Mouse (Mus musculus) stomach, embryonic 14.5 days (tissue): ENCODE results near the gene Camk1d. TPM values are rescaled to one million over a fixed set of nuclear protein-coding genes. Genes with fewer than 3 reads are reported as not detected.

Experiments
- ATAC-seq: fragments of 200-750 bp; cut with Nextera tagmentation; 2 replicates; pipeline ENCODE4 v1.8.0; 2017; ENCODE audit warnings: low read depth, moderate TSS enrichment; ENCODE audit not compliant: insufficient number of reproducible peaks, insufficient read depth, low FRiP score
- H3K27ac ChIP-seq: fragments of 300-500 bp; sonication (generic); 2 replicates; pipeline ENCODE4 v1.5.1; 2014; ENCODE audit warnings: mild to moderate bottlenecking, low read length, moderate library complexity, mixed read lengths
- H3K27me3 ChIP-seq: fragments of 300-500 bp; sonication (generic); 2 replicates; pipeline ENCODE4 v1.6.1; 2014; ENCODE audit warnings: low read length, control low read depth, mixed read lengths; ENCODE audit not compliant: control insufficient read depth, insufficient read depth
- H3K36me3 ChIP-seq: fragments of 300-500 bp; sonication (generic); 2 replicates; pipeline ENCODE4 v1.6.1; 2014; ENCODE audit warnings: mild to moderate bottlenecking, control low read depth, low read length, moderate library complexity, mixed read lengths; ENCODE audit not compliant: control insufficient read depth, insufficient read depth
- H3K4me1 ChIP-seq: fragments of 300-500 bp; sonication (generic); 2 replicates; pipeline ENCODE4 v1.6.1; 2014; ENCODE audit warnings: low read length, control low read depth, mixed read lengths; ENCODE audit not compliant: control insufficient read depth, insufficient read depth
- H3K4me2 ChIP-seq: fragments of 300-500 bp; sonication (generic); replicated peaks from 2 replicates; pipeline ENCODE4 v1.6.1; 2014; ENCODE audit warnings: low read depth, low read length, control low read depth
- H3K4me3 ChIP-seq: fragments of 300-500 bp; sonication (generic); 2 replicates; pipeline ENCODE4 v1.5.1; 2014; ENCODE audit warnings: low read depth, low read length, control low read depth
- H3K9ac ChIP-seq: fragments of 300-500 bp; sonication (generic); replicated peaks from 2 replicates; pipeline ENCODE4 v1.6.1; 2014; ENCODE audit warnings: low read depth, mild to moderate bottlenecking, control low read depth, low read length, moderate library complexity, mixed read lengths
- H3K9me3 ChIP-seq: fragments of 300-500 bp; sonication (generic); 2 replicates; pipeline ENCODE4 v1.6.1; 2016; ENCODE audit warnings: low read depth, low read length, control low read depth; ENCODE audit not compliant: control insufficient read depth
- WGBS: fragments of 180-500 bp; shearing (Covaris S2); extraction: QIAGEN DNeasy Blood & Tissue Kit; methylation state at CpG from one replicate; pipeline ENCODE4 v1.1.7; 2014; 5-methylcytosine and 5-hydroxymethylcytosine counted together
- polyA plus RNA-seq: library from polyadenylated mRNA; unstranded; fragments of >200 nt; fragmentation: Nextera tagmentation; extraction: Ambion mirVana; gene quantifications from 2 replicates; pipeline ENCODE4 v1.2.1, GENCODE M21; 2014

Camk1d gene
- polyA plus RNA-seq, 1 experiment from 2014 or later: 20.5 TPM

GRCm38 (mm10) chr2:5717675-5718074 is 3.4 kb upstream of the Camk1d start:
- H3K36me3 ChIP-seq: no peaks in the 10 kb centered on the region
- no peaks in the 10 kb centered on the region for H3K27me3 ChIP-seq
- no peak for ATAC-seq
- no peak overlapping the region for H3K9ac ChIP-seq
- H3K27ac ChIP-seq: no peak overlapping the region
- 89% methylated on average over 6 of the region's 6 CpGs for WGBS
- H3K9me3 ChIP-seq: 0 out of 2 replicates have a peak, but pooled peaks cover 5% of the 10 kb centered on the region
- H3K4me2 ChIP-seq: no peak overlapping the region
- H3K4me3 ChIP-seq: no peak overlapping the region
- 0 out of 2 replicates have a peak, but pooled peaks cover 7% of the 10 kb centered on the region for H3K4me1 ChIP-seq

GRCm38 (mm10) chr2:5715544-5715943 is 1.2 kb upstream of the Camk1d start:
- Histone ChIP-seq H3K27ac (peak overlapping the region; percentile 59; the same call in 1 of the 2 replicates), H3K9ac (no peak overlapping the region), H3K4me2 (peak overlapping the region; percentile 96), H3K27me3 (no peaks in the 10 kb centered on the region), H3K4me1 (0 out of 2 replicates have a peak, but pooled peaks cover 8% of the 10 kb centered on the region), H3K4me3 (no peak overlapping the region), H3K36me3 (no peaks in the 10 kb centered on the region), H3K9me3 (0 out of 2 replicates have a peak, but pooled peaks cover 5% of the 10 kb centered on the region)
- WGBS: 19% methylated on average over 2 of the region's 2 CpGs
- ATAC-seq: no peak

DNA sequence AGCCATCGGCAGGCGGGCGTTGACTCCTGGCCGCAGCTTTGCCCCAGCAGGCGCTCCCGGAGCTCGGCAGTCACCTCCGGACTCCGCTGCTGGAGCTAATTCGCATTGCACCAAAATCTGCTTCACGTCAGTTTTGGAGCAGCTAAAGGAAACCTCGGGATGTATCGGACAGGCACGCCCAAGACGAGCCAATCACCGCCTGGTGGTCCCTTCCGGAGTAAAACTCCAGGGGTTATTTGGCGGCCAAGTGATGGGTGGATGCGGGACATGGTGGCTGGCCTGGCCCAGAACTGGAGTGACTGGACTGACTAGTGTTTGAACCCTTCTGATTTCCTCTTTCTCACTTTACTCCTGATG is 717 bp upstream of the Camk1d start:
- Histone ChIP-seq H3K27me3 (no peaks in the 10 kb centered on the region), H3K4me1 (0 out of 2 replicates have a peak, but pooled peaks cover 8% of the 10 kb centered on the region), H3K9me3 (0 out of 2 replicates have a peak, but pooled peaks cover 5% of the 10 kb centered on the region), H3K4me2 (peak overlapping the region; percentile 96), H3K27ac (peak overlapping the region; percentile 59; the same call in 1 of the 2 replicates), H3K9ac (peak overlapping the region; percentile 14; the same call in 1 of the 2 replicates), H3K36me3 (no peaks in the 10 kb centered on the region), H3K4me3 (peak overlapping the region; percentile 68)
- peak; percentile 44 for ATAC-seq
- WGBS: under 1% methylated on average over 19 of the region's 19 CpGs

DNA sequence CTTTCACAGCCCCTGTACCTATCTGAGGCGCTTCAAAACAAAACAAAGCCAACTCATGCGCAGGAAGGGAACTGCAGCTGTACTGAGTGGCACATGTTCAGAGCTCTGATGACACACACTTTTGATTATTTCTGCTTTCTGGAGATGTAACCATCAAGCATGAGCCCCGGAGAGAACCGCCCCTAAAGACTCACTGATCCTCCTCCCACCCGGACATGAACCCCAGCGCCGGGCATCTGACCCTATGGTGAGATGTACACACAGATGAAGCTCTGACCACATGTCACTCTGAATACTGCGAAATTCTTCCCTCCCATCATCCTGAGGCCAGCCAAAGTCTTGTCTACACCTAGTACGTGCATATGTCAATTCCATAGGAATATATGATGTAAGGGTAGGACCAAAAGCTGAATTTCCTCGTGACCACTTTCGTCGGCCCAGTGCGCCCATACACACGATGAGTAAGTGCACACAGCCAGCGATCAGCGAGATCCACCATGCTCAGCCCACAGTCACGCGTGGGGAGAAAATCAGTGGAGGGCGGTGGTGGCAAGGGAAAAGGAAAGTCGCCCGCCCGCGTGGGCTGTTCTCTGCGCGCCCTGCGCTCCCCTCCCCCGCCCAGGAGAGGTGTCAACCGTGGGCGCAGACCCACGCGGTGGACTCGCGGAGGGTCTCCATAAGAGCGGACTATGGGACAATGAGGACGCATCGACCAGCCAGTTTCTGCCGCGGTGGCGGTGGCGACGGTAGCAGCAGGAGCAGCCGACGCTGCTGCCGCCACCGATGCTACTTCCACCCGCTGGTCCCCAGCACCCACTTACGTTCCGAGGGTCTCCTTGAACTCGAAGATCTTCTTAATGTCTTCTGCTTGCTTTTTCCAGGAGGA is 747 bp downstream of the Camk1d start:
- under 1% methylated on average over 46 of the region's 49 CpGs for WGBS
- H3K4me2 ChIP-seq: peak overlapping the region; percentile 96
- 0 out of 2 replicates have a peak, but pooled peaks cover 5% of the 10 kb centered on the region for H3K9me3 ChIP-seq
- no peaks in the 10 kb centered on the region for H3K36me3 ChIP-seq
- peak overlapping the region; percentile 59; the same call in 1 of the 2 replicates for H3K27ac ChIP-seq
- peak overlapping the region; percentile 25 for H3K9ac ChIP-seq
- peak overlapping the region; percentile 68 for H3K4me3 ChIP-seq
- no peaks in the 10 kb centered on the region for H3K27me3 ChIP-seq
- ATAC-seq: no peak; the same call in 1 of the 2 replicates
- peaks cover 8% of the 10 kb centered on the region; the same call in 1 of the 2 replicates for H3K4me1 ChIP-seq

GRCm38 (mm10) chr2:5712255-5712654 is 2.1 kb downstream of the Camk1d start:
- Histone ChIP-seq H3K27me3 (no peaks in the 10 kb centered on the region), H3K36me3 (no peaks in the 10 kb centered on the region), H3K27ac (no peak overlapping the region), H3K9ac (no peak overlapping the region), H3K9me3 (no peaks in the 10 kb centered on the region), H3K4me1 (peaks cover 14% of the 10 kb centered on the region; the same call in 1 of the 2 replicates), H3K4me3 (peak overlapping the region; percentile 68; the same call in 1 of the 2 replicates), H3K4me2 (peak overlapping the region; percentile 96)
- WGBS: 53% methylated on average over 7 of the region's 7 CpGs
- ATAC-seq: no peak

GRCm38 (mm10) chr2:5709911-5710310 is 4.4 kb downstream of the Camk1d start:
- Histone ChIP-seq H3K9me3 (no peaks in the 10 kb centered on the region), H3K27ac (no peak overlapping the region), H3K4me2 (no peak overlapping the region), H3K27me3 (no peaks in the 10 kb centered on the region), H3K4me3 (no peak overlapping the region), H3K36me3 (no peaks in the 10 kb centered on the region), H3K4me1 (peaks cover 11% of the 10 kb centered on the region; the same call in 1 of the 2 replicates), H3K9ac (no peak overlapping the region)
- 85% methylated on average over 4 of the region's 4 CpGs for WGBS
- no peak for ATAC-seq

DNA sequence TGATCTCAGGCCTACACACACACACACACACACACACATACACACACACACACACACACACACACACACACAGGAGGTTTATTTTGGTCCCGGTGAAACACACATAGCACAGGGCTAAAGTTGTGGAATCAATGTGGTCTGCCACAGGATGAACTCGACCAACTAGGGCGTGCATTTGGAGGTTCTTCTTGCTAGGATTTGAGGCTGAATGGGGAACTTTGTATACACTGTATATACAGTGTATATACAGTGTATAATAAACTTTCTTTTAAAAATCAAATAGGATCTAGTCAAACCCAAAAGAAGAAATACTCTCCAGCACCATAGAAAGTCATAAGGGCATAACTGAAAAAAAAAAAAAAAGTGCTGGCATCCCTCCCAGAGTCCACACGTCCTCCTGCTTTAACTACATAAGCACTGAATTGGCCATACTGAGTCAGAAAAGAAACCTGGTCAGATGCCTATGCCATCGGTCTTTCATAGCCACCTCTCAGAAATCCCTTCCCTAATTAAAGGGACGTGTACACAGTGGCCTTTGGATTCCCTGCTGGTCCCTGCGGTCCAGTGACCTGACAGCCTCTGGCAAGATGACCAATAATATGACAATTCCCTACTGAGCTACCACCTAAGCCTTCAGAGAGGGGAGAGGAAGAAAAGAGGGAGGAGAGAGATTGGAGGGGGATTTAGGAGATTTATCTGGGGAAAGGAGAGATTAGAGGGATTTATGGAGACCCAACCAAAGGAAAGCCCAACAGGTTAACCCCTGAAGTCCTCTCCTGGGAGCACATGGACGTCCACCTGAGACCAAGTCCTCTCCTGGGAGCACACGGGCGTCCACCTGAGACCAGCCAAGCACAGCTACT is 6.2 kb downstream of the Camk1d start:
- Histone ChIP-seq H3K27me3 (no peaks in the 10 kb centered on the region), H3K4me3 (no peak overlapping the region), H3K27ac (peak overlapping the region; percentile 72; the same call in 1 of the 2 replicates), H3K4me1 (peaks cover 11% of the 10 kb centered on the region; the same call in 1 of the 2 replicates), H3K9me3 (no peaks in the 10 kb centered on the region), H3K4me2 (no peak overlapping the region), H3K9ac (no peak overlapping the region), H3K36me3 (no peaks in the 10 kb centered on the region)
- peak; percentile 26; the same call in 1 of the 2 replicates for ATAC-seq
- 54% methylated on average over 10 of the region's 10 CpGs for WGBS

- 84% methylated on average over 4 of the region's 4 CpGs for WGBS
- Histone ChIP-seq H3K27ac (no peak overlapping the region), H3K9me3 (no peaks in the 10 kb centered on the region), H3K9ac (no peak overlapping the region), H3K36me3 (no peaks in the 10 kb centered on the region), H3K4me1 (peaks cover 8% of the 10 kb centered on the region; the same call in 1 of the 2 replicates), H3K4me3 (no peak overlapping the region), H3K27me3 (no peaks in the 10 kb centered on the region), H3K4me2 (no peak overlapping the region)
- no peak for ATAC-seq
These were observed 7.7 kb downstream of the Camk1d start for GRCm38 (mm10) chr2:5706618-5707017.
